ENCODE assay signal across 17 mouse cellular contexts in genomic region chrX:77980676-77981075, GRCm38 (mm10). TPM values are rescaled to one million over a fixed set of nuclear protein-coding genes. Genes with fewer than 3 reads are reported as not detected.
DNase-seq lines count a peak whose midpoint lies in the region; ATAC-seq and TF ChIP-seq lines count a peak whose summit lies in the region.
"Had no signal": no experiment of that assay in that cellular context is flagged by ENCODE, and none has a peak within 500 bp of the region (broad histone marks: within the 10 kb centered on the region; RNA-seq: fewer than 3 reads in every experiment).

No protein-coding gene starts in this region.

- H3K9me3 ChIP-seq in kidney, embryonic 16.5 days (ENCODE audit: low read length): no peaks in the 10 kb centered on the region
- H3K9me3 ChIP-seq in midbrain, postnatal 0 days (ENCODE audit: low read length): no peaks in the 10 kb centered on the region
- H3K9me3 ChIP-seq in midbrain, embryonic 10.5 days (replicated peaks): peaks cover 7% of the 10 kb centered on the region
- H3K9me3 ChIP-seq: embryonic facial prominence, embryonic 12.5 days; forebrain, embryonic 13.5 days had no signal

- no peaks in the 10 kb centered on the region for H3K27me3 ChIP-seq in kidney, embryonic 16.5 days (ENCODE audit: insufficient read depth, low read length)
- no peaks in the 10 kb centered on the region for H3K27me3 ChIP-seq in midbrain, postnatal 0 days (ENCODE audit: insufficient read depth, low read length)
- H3K27me3 ChIP-seq in midbrain, embryonic 10.5 days (ENCODE audit: low read depth, poor library complexity, severe bottlenecking): no peaks in the 10 kb centered on the region
- H3K27me3 ChIP-seq in Patski: no peaks in the 10 kb centered on the region
- H3K27me3 ChIP-seq: embryonic facial prominence, embryonic 12.5 days; forebrain, embryonic 13.5 days; midbrain, embryonic 15.5 days had no signal

- POLR2A ChIA-PET in Patski (lab: Charles Lee): no interaction called here

- no peak overlapping the region for H3K27ac ChIP-seq in kidney, embryonic 16.5 days (ENCODE audit: low read length)
- no peak overlapping the region for H3K27ac ChIP-seq in midbrain, postnatal 0 days (ENCODE audit: low read depth, low read length)
- no peak overlapping the region for H3K27ac ChIP-seq in midbrain, embryonic 10.5 days (replicated peaks)
- H3K27ac ChIP-seq: embryonic facial prominence, embryonic 12.5 days; forebrain, embryonic 13.5 days; midbrain, embryonic 15.5 days had no signal

- peak; percentile 34; the same call in 1 of the 2 replicates for TF ChIP-seq CTCF in midbrain, postnatal 0 days (IDR thresholded peaks at IDR 0.05)
- TF ChIP-seq CTCF in Patski (IDR thresholded peaks at IDR 0.05): peak; percentile 44

- peak; percentile 5 for DNase-seq in kidney, adult 9 months
- no peak for DNase-seq in midbrain, postnatal 0 days (ENCODE audit: low spot score)
- DNase-seq in midbrain, embryonic 10.5 days (ENCODE audit: low spot score): no peak
- no peak for DNase-seq in Patski (ENCODE audit: low read depth, low spot score)
- peak; percentile 8 for DNase-seq in retina, postnatal 1 day
- no peak for DNase-seq in thymus, postnatal 14 days
- DNase-seq: cerebellum, adult 11 months; kidney, postnatal 10 days had no signal

- H3K4me2 ChIP-seq in kidney, embryonic 16.5 days (replicated peaks; ENCODE audit: low read depth, low read length): no peak overlapping the region
- no peak overlapping the region for H3K4me2 ChIP-seq in midbrain, postnatal 0 days (ENCODE audit: low read depth, low read length, poor library complexity, severe bottlenecking)
- H3K4me2 ChIP-seq: embryonic facial prominence, embryonic 12.5 days; forebrain, embryonic 13.5 days; midbrain, embryonic 15.5 days had no signal

- ATAC-seq in kidney, embryonic 16.5 days (ENCODE audit: low FRiP score, low TSS enrichment): no peak
- ATAC-seq in midbrain, postnatal 0 days (ENCODE audit: low FRiP score): no peak
- no peak for ATAC-seq in Patski
- no peak for ATAC-seq in erythroid progenitor cell, adult 5-6 weeks (replicated peaks; ENCODE audit: low FRiP score, poor library complexity, severe bottlenecking)
- ATAC-seq: forebrain, embryonic 13.5 days; lung, postnatal 0 days; midbrain, embryonic 15.5 days had no signal

- H3K4me1 ChIP-seq in kidney, embryonic 16.5 days (ENCODE audit: insufficient read depth, low read length): no peaks in the 10 kb centered on the region
- no peaks in the 10 kb centered on the region for H3K4me1 ChIP-seq in midbrain, postnatal 0 days (ENCODE audit: insufficient read depth, low read length)
- no peaks in the 10 kb centered on the region for H3K4me1 ChIP-seq in midbrain, embryonic 10.5 days
- H3K4me1 ChIP-seq: embryonic facial prominence, embryonic 12.5 days; forebrain, embryonic 13.5 days; midbrain, embryonic 15.5 days had no signal

- CTCF ChIA-PET in Patski (lab: Charles Lee): no interaction called here

- no peak overlapping the region for H3K9ac ChIP-seq in kidney, embryonic 16.5 days (replicated peaks; ENCODE audit: low read length)
- no peak overlapping the region for H3K9ac ChIP-seq in midbrain, postnatal 0 days (replicated peaks; ENCODE audit: low read length, poor library complexity, severe bottlenecking)
- H3K9ac ChIP-seq: embryonic facial prominence, embryonic 12.5 days; forebrain, embryonic 13.5 days; midbrain, embryonic 15.5 days had no signal

- in situ Hi-C loops in Patski (cut with MboI; ENCODE audit: low pct_unique_long_range_greater_than_20kb): loop anchor here (5.0 kb wide), 1 partner anchor 48 kb away; no protein-coding TSS in a partner anchor

- no peaks in the 10 kb centered on the region for H3K36me3 ChIP-seq in kidney, embryonic 16.5 days (ENCODE audit: insufficient read depth, low read length)
- H3K36me3 ChIP-seq in midbrain, postnatal 0 days (ENCODE audit: insufficient read depth, low read length): no peaks in the 10 kb centered on the region
- no peaks in the 10 kb centered on the region for H3K36me3 ChIP-seq in midbrain, embryonic 10.5 days
- H3K36me3 ChIP-seq: embryonic facial prominence, embryonic 12.5 days; midbrain, embryonic 15.5 days had no signal

- H3K4me3 ChIP-seq in kidney, embryonic 16.5 days (ENCODE audit: low read length): no peak overlapping the region
- no peak overlapping the region for H3K4me3 ChIP-seq in midbrain, postnatal 0 days (ENCODE audit: low read depth, low read length)
- H3K4me3 ChIP-seq in midbrain, embryonic 10.5 days: no peak overlapping the region
- H3K4me3 ChIP-seq: embryonic facial prominence, embryonic 12.5 days; forebrain, embryonic 13.5 days; midbrain, embryonic 15.5 days had no signal

RNA-seq across cellular contexts. Expression of gene 5430402E10Rik, which starts 55.8 kb away (rescaled TPM):
- polyA plus RNA-seq in kidney, embryonic 16.5 days (2015; fragmentation: Nextera tagmentation; extraction: Ambion mirVana): not detected in 2 replicates
- total RNA-seq in midbrain, postnatal 0 days (2014; rRNA removed): not detected in 2 replicates
- not detected in 2 replicates for polyA plus RNA-seq in midbrain, postnatal 0 days (2015; fragmentation: Nextera tagmentation; extraction: Ambion mirVana)
- polyA plus RNA-seq in midbrain, embryonic 10.5 days (2016; fragmentation: Nextera tagmentation; extraction: Ambion mirVana): not detected in 2 replicates
- not detected for polyA plus RNA-seq in Patski (2021)
- total RNA-seq in erythroid progenitor cell, adult 5-6 weeks (2015; ENCODE audit: low replicate concordance): not detected in 2 replicates
- not detected in 2 replicates for total RNA-seq in erythroid progenitor cell, adult 5-6 weeks (2017; ENCODE audit: low replicate concordance)
- total RNA-seq: granulocyte monocyte progenitor cell, adult 5-6 weeks; heart, postnatal 14 days; left cerebral cortex, postnatal 36 days had no signal
- polyA plus RNA-seq: embryonic facial prominence, embryonic 12.5 days; forebrain, embryonic 13.5 days; lung, postnatal 0 days; midbrain, embryonic 15.5 days had no signal

Comparison
In these comparisons a context has a peak if more than half of its experiments do, and no peak if none do; other contexts are left out.
1. DNase-seq: peak in kidney, adult 9 months (single experiment) and retina, postnatal 1 day (single experiment); none in midbrain, postnatal 0 days (single experiment), midbrain, embryonic 10.5 days (single experiment), Patski (single experiment) and thymus, postnatal 14 days (single experiment).